Mouse (Mus musculus) kidney, postnatal 0 days (tissue): ENCODE data around the gene Borcs7. TPM values are rescaled to one million over a fixed set of nuclear protein-coding genes. Genes with fewer than 3 reads are reported as not detected.
"Not testable (repeated sequence)": the region's sequence is repeated elsewhere in the genome, so short reads cannot be mapped to it uniquely, and the experiment has no call there.

Experiments
- ATAC-seq: fragments of 200-750 bp; cut with Nextera tagmentation; replicated peaks from 2 replicates; pipeline ENCODE4 v1.8.0; 2017; ENCODE audit warnings: low read depth, moderate number of reproducible peaks, moderate TSS enrichment, moderate library complexity; ENCODE audit not compliant: low FRiP score
- DNase-seq: peaks from one replicate; pipeline ENCODE4 v3.0.0-alpha.2; 2016; ENCODE audit warnings: low spot score
- H3K27ac ChIP-seq: fragments of 300-500 bp; sonication (generic); 2 replicates; pipeline ENCODE4 v1.5.1; 2014; ENCODE audit warnings: mild to moderate bottlenecking
- H3K27me3 ChIP-seq: fragments of 300-500 bp; sonication (generic); 2 replicates; pipeline ENCODE4 v1.6.1; 2014; ENCODE audit warnings: low read length, mixed read lengths; ENCODE audit not compliant: insufficient read depth
- H3K36me3 ChIP-seq: fragments of 300-500 bp; sonication (generic); 2 replicates; pipeline ENCODE4 v1.6.1; 2014; ENCODE audit warnings: low read length, mixed read lengths; ENCODE audit not compliant: insufficient read depth
- H3K4me1 ChIP-seq: fragments of 300-500 bp; sonication (generic); replicated peaks from 2 replicates; pipeline ENCODE4 v1.6.1; 2014; ENCODE audit warnings: antibody characterized with exemption, low read length, mixed read lengths; ENCODE audit not compliant: insufficient read depth
- H3K4me2 ChIP-seq: fragments of 300-500 bp; sonication (generic); 2 replicates; pipeline ENCODE4 v1.6.1; 2014; ENCODE audit warnings: mild to moderate bottlenecking, low read length, moderate library complexity, mixed read lengths
- H3K4me3 ChIP-seq: fragments of 300-500 bp; sonication (generic); replicated peaks from 2 replicates; pipeline ENCODE4 v1.5.1; 2014; ENCODE audit warnings: low read depth, low read length
- H3K9ac ChIP-seq: fragments of 300-500 bp; sonication (generic); 2 replicates; pipeline ENCODE4 v1.6.1; 2014; ENCODE audit warnings: low read depth, low read length
- H3K9me3 ChIP-seq: fragments of 300-500 bp; sonication (generic); replicated peaks from 2 replicates; pipeline ENCODE4 v1.6.1; 2016; ENCODE audit warnings: low read length, inconsistent platforms, mixed read lengths
- CTCF ChIP-seq: IDR thresholded peaks from 2 replicates; pipeline ENCODE4 v1.5.1; 2016; ENCODE audit warnings: antibody characterized with exemption, low read depth, mild to moderate bottlenecking, moderate library complexity
- WGBS: fragments of 180-500 bp; shearing (Covaris S2); extraction: QIAGEN DNeasy Blood & Tissue Kit; methylation state at CpG from one replicate; pipeline ENCODE4 v1.1.7; 2014; 5-methylcytosine and 5-hydroxymethylcytosine counted together
- polyA plus RNA-seq: library from polyadenylated mRNA; unstranded; fragments of >200 nt; fragmentation: Nextera tagmentation; extraction: Ambion mirVana; gene quantifications from 2 replicates; pipeline ENCODE4 v1.2.1, GENCODE M21; 2015

Gene Borcs7
- polyA plus RNA-seq, 1 experiment from 2014 or later, result 21.3 TPM

DNA sequence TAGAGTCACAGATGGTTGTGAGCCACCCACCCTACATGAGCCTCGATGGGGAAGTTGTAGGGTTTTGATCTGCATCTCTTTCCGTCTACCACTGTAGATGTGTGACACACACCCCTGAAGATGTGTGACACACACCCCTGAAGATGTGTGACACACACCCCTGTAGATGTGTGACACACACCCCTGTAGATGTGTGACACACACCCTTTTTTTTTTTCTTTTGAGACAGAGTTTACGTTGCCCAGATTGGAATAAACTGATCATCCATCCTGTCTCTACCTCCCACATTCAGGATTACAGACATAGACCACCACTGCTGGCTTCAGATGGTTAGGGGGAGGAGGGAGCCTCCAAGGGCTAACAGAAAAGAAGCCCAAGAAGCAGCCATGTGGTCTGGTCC, 39.2 kb downstream of the Borcs7 start:
- Histone ChIP-seq H3K36me3 (peaks cover 7% of the 10 kb centered on the region; the same call in 1 of the 2 replicates), H3K27ac (no peak overlapping the region), H3K4me2 (no peak overlapping the region), H3K9me3 (no peaks in the 10 kb centered on the region), H3K4me1 (no peaks in the 10 kb centered on the region), H3K27me3 (no peaks in the 10 kb centered on the region), H3K4me3 (no peak overlapping the region), H3K9ac (no peak overlapping the region)
- 90% methylated on average over 3 of the region's 3 CpGs for WGBS
- no peak for DNase-seq
- no peak for TF ChIP-seq CTCF
- ATAC-seq, result no peak

DNA sequence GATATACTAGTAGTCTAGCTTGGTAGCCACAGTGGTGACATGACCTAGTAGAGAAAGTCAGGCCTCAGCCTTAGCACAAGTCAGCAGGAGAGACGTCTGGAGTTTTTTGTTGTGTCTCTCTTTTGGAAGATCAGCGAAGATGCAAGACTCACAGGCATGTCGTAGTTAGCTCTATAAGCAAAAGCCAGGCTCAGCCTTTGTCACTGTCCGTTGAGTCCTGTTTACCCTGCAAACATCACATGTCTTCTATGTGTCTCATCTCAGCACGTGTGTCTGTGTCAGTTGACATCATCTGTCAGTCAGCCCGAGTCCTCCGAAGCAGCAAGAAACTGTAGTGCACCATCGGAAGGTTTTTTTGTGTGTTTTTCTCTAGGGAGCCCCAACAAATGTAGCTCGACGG, 41.6 kb downstream of the Borcs7 start:
- ATAC-seq (no peak), DNase-seq (no peak)

DNA sequence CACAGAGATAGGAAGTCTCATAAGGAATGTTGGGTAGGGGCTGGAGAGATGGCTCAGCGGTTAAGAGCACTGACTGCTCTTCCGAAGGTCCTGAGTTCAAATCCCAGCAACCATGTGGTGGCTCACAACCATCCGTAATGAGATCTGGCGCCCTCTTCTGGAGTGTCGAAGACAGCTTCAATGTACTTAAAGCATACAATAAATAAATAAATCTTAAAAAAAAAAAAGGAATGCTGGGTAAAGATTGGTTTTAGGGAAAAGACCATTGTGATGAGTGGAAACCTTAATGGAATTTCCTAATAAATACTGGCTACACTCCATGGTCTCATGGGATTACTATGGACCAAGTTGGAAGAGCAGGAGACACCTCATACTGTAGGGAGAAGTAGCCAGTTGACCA, 43.0 kb downstream of the Borcs7 start:
- not testable (repeated sequence) for H3K27ac ChIP-seq, H3K27me3 ChIP-seq, H3K4me3 ChIP-seq, DNase-seq, H3K9ac ChIP-seq, H3K4me2 ChIP-seq, ATAC-seq, H3K4me1 ChIP-seq, H3K9me3 ChIP-seq, H3K36me3 ChIP-seq
- 94% methylated on average over 5 of the region's 5 CpGs for WGBS
- TF ChIP-seq CTCF, result peak; percentile 34

More for the DNA sequence above, 41.6 kb downstream of the Borcs7 start:
- Histone ChIP-seq H3K36me3 (peaks cover 9% of the 10 kb centered on the region; the same call in 1 of the 2 replicates), H3K4me3 (no peak overlapping the region), H3K4me2 (no peak overlapping the region), H3K9ac (no peak overlapping the region), H3K9me3 (no peaks in the 10 kb centered on the region), H3K27ac (no peak overlapping the region), H3K4me1 (no peaks in the 10 kb centered on the region), H3K27me3 (no peaks in the 10 kb centered on the region)
- 93% methylated on average over 10 of the region's 10 CpGs for WGBS
- no peak for TF ChIP-seq CTCF

DNA sequence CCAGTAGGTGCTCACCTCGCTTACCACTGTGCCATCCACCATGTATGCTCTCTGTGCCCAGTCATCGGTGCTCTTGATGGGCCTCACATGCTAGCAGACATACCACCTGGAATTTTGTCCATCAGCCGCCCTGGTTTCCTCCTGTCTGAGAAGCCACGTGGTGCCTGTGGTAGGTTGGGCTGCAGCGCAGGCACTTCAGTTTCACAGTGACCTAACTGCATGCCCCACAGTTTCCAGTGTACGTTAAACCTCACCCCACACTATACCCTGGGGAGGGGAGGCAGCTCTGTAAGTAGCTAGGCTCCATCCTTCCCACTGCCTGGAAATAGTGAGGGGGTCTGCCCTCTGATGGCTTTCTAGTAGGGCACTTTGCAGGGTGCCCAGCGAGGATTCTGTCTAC, 43.9 kb downstream of the Borcs7 start:
- WGBS, result 85% methylated on average over 7 of the region's 7 CpGs
- no peak overlapping the region for H3K4me2 ChIP-seq
- no peak for ATAC-seq

DNA sequence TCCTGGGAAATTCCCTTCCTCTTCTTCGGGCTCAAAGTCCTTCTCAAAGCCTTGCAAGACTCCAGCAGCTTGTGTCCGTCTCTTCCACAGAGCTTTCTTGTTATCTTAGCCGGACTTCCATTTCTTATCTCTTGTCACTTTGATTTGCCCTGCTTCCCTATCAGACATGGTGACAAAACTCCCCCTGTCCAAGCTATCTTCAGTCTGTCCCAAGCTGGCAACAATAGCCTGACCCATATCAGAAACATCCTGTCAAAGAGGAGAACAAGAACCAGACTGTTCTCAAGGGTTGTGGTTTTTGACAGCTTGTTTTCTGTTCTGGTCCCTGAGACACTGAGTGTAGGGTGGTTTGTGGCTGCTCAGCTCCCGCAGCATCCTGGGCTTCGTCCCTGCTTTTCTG, 45.5 kb downstream of the Borcs7 start:
- peak; percentile 21 for DNase-seq
- no peak overlapping the region for H3K9ac ChIP-seq
- no peak overlapping the region for H3K4me3 ChIP-seq
- no peak for ATAC-seq
- TF ChIP-seq CTCF, result no peak
- no peak overlapping the region for H3K4me2 ChIP-seq
- 66% methylated on average over 5 of the region's 5 CpGs for WGBS
- peaks cover 9% of the 10 kb centered on the region; the same call in 1 of the 2 replicates for H3K36me3 ChIP-seq
- H3K27me3 ChIP-seq, result no peaks in the 10 kb centered on the region
- no peaks in the 10 kb centered on the region for H3K9me3 ChIP-seq
- no peak overlapping the region for H3K27ac ChIP-seq
- no peaks in the 10 kb centered on the region for H3K4me1 ChIP-seq

More for the DNA sequence above, 43.9 kb downstream of the Borcs7 start:
- Histone ChIP-seq H3K9me3 (no peaks in the 10 kb centered on the region), H3K36me3 (peaks cover 9% of the 10 kb centered on the region; the same call in 1 of the 2 replicates), H3K27me3 (no peaks in the 10 kb centered on the region), H3K4me3 (no peak overlapping the region), H3K27ac (no peak overlapping the region), H3K4me1 (no peaks in the 10 kb centered on the region), H3K9ac (no peak overlapping the region)
- TF ChIP-seq CTCF, result no peak
- no peak for DNase-seq

DNA sequence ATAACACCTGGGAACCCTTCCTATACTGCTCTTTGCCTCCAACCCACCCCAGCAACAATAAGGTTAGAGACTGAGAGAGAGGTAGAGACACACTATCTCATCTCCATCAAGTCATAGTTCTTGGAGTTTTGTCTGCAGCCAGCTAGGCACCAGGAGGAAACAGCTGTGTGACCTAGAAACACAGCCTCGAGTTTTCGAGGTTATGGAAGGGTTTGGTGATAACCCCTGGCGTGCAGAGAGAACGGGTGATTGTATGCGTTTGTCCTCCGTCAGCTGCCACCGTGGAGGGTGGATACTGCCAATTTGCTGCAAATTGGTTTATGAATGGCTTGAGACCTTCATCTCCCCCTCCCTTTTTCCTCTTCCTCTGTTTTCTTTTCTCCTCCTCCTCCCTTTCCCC, 47.4 kb downstream of the Borcs7 start:
- H3K4me2 ChIP-seq, result no peak overlapping the region
- no peak overlapping the region for H3K9ac ChIP-seq
- 63% methylated on average over 7 of the region's 7 CpGs for WGBS
- no peak overlapping the region for H3K4me3 ChIP-seq
- ATAC-seq, result no peak
- H3K27me3 ChIP-seq, result no peaks in the 10 kb centered on the region
- H3K4me1 ChIP-seq, result no peaks in the 10 kb centered on the region
- H3K9me3 ChIP-seq, result no peaks in the 10 kb centered on the region
- no peak overlapping the region for H3K27ac ChIP-seq
- DNase-seq, result no peak
- TF ChIP-seq CTCF, result no peak
- peaks cover 9% of the 10 kb centered on the region; the same call in 1 of the 2 replicates for H3K36me3 ChIP-seq

DNA sequence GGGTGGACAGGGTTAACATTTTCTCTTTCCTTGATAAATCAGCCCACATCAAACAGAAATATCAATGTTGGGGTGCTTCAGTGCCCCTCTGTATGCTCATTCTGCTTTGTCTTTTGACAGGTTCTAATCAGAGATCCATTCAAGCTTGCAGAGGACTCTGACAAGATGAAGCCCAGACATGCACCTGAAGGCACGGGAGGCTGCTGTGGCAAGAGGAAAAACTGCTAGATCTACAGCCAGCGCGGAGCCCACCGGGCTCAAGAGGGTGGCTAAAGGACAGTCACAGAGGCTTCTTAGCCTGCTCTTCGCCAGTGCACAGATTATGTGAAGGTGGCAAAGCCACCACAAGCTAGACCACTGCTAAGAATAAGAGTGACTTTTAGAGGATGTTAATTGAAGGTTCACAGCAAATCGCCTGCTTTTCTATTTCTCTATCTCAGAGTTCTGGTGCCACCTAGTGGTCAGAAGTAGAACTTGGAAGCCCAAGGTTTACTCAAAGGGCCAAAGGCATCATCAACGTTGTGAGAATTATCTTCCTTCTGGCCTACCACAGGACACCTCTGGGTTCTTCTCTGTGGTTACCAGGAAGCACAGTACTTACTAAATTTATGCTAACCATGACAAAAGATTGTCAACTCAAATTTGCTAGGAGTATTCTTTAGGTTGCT, 50.8 kb downstream of the Borcs7 start:
- Histone ChIP-seq H3K9ac (no peak overlapping the region), H3K9me3 (no peaks in the 10 kb centered on the region), H3K27ac (no peak overlapping the region), H3K36me3 (no peaks in the 10 kb centered on the region), H3K4me2 (no peak overlapping the region), H3K27me3 (no peaks in the 10 kb centered on the region), H3K4me1 (no peaks in the 10 kb centered on the region), H3K4me3 (no peak overlapping the region)
- peak; percentile 90 for DNase-seq
- WGBS, result 52% methylated on average over 7 of the region's 7 CpGs
- no peak for ATAC-seq
- TF ChIP-seq CTCF, result peak; percentile 91
